Mouse (Mus musculus) heart, embryonic 15.5 days (tissue): ENCODE results near the gene Rpl26. TPM values are rescaled to one million over a fixed set of nuclear protein-coding genes. Genes with fewer than 3 reads are reported as not detected.

ENCODE experiments used
- ATAC-seq: fragments of 200-750 bp; cut with Nextera tagmentation; replicated peaks from 2 replicates; pipeline ENCODE4 v1.8.0; 2017; ENCODE audit warnings: low read depth, moderate TSS enrichment; ENCODE audit not compliant: insufficient number of reproducible peaks, insufficient read depth, low FRiP score
- H3K27ac ChIP-seq: fragments of 300-500 bp; sonication (generic); 2 replicates; pipeline ENCODE4 v1.5.1; 2015; ENCODE audit warnings: mild to moderate bottlenecking, inconsistent platforms
- H3K27me3 ChIP-seq: fragments of 300-500 bp; sonication (generic); 2 replicates; pipeline ENCODE4 v1.6.1; 2015; ENCODE audit warnings: inconsistent platforms
- H3K36me3 ChIP-seq: fragments of 300-500 bp; sonication (generic); 2 replicates; pipeline ENCODE4 v1.6.1; 2015; ENCODE audit warnings: mild to moderate bottlenecking, inconsistent platforms
- H3K4me1 ChIP-seq: fragments of 300-500 bp; sonication (generic); replicated peaks from 2 replicates; pipeline ENCODE4 v1.6.1; 2015; ENCODE audit warnings: inconsistent platforms
- H3K4me2 ChIP-seq: fragments of 300-500 bp; sonication (generic); 2 replicates; pipeline ENCODE4 v1.6.1; 2015; ENCODE audit warnings: inconsistent platforms, mild to moderate bottlenecking, moderate library complexity
- H3K4me3 ChIP-seq: fragments of 300-500 bp; sonication (generic); 2 replicates; pipeline ENCODE4 v1.5.1; 2015; ENCODE audit warnings: mild to moderate bottlenecking, inconsistent platforms
- H3K9ac ChIP-seq: fragments of 300-500 bp; sonication (generic); 2 replicates; pipeline ENCODE4 v1.6.1; 2015; ENCODE audit warnings: mild to moderate bottlenecking, inconsistent platforms
- H3K9me3 ChIP-seq: fragments of 300-500 bp; sonication (generic); replicated peaks from 2 replicates; pipeline ENCODE4 v1.6.1; 2016; ENCODE audit warnings: inconsistent platforms
- WGBS: fragments of 180-500 bp; shearing (Covaris S2); methylation state at CpG from one replicate; pipeline ENCODE4 v1.1.7; 2015; ENCODE audit warnings: mixed read lengths; 5-methylcytosine and 5-hydroxymethylcytosine counted together
- polyA plus RNA-seq: library from polyadenylated mRNA; unstranded; fragments of >200 nt; fragmentation: Nextera tagmentation; extraction: Ambion mirVana; gene quantifications from 2 replicates; pipeline ENCODE4 v1.2.1, GENCODE M21; 2015

Gene Rpl26
- polyA plus RNA-seq = 507 and 557 TPM in 2 replicates

- ATAC-seq = peak; percentile 88
- Histone ChIP-seq H3K36me3 (peaks cover 38% of the 10 kb centered on the region), H3K9me3 (no peaks in the 10 kb centered on the region), H3K9ac (peak within 1 kb of the TSS; percentile 94), H3K4me1 (peaks cover 12% of the 10 kb centered on the region), H3K27ac (peak within 1 kb of the TSS; percentile 91), H3K4me3 (peak within 1 kb of the TSS; percentile 97), H3K27me3 (peaks cover 3% of the 10 kb centered on the region; the same call in 1 of the 2 replicates), H3K4me2 (peak within 1 kb of the TSS; percentile 83)
- WGBS = 1% methylated on average over 52 of the region's 52 CpGs
Measured at GRCm38 (mm10) chr11:68901351-68902046, at the start of gene Rpl26. Gene Rpl26, plus strand, starts transcription at chr11:68901583.

DNA sequence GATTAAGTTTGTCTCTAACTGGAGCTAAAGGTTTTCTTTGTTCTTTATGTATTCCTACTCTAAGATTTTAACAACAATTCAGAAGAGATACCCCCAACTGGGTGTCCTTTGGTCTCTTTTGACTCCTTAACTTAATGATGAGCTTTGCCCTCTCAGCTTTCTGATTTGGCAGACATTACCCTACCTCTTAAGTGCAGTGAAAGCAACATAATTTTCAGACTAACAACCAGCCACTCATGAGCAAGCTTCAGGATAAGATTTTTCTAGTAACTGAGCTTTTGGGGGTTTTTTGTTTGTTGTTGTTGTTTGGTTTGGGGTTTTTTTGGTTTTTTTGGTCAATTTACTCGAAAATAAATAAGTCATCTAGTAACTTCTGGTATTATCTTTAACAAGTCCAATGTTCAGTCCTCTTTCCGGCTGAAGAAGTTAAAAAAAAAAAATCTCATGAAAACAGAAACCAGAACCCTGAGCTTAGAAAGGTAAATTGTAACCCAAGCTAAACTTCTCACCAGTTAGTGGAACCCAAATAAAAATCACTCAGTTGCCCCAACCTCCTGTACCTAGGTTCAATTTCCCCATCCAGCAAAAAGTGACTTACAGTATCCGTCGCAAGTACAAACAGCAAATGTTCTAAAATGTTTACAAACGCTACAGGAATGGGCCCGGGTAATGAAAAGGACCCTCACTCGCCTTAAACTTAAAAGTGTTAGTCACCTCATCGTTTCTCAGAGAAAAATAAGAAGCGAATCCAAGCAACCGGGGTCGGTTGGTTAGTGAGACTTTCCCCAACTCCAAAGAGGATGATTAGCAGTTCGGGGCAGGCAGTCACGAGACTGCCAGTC lies 49.5 kb upstream of the Rpl26 start:
- Histone ChIP-seq H3K9ac (peak overlapping the region; percentile 95), H3K27me3 (no peaks in the 10 kb centered on the region), H3K4me2 (peak overlapping the region; percentile 66), H3K27ac (peak overlapping the region; percentile 99), H3K9me3 (no peaks in the 10 kb centered on the region), H3K4me3 (peak overlapping the region; percentile 88), H3K36me3 (no peaks in the 10 kb centered on the region), H3K4me1 (peaks cover 29% of the 10 kb centered on the region)
- no peak for ATAC-seq
- 2% methylated on average over 13 of the region's 13 CpGs for WGBS

- Histone ChIP-seq H3K9ac (peak overlapping the region; percentile 95), H3K27ac (peak overlapping the region; percentile 99), H3K4me1 (peaks cover 26% of the 10 kb centered on the region), H3K4me2 (peak overlapping the region; percentile 66), H3K36me3 (no peaks in the 10 kb centered on the region), H3K4me3 (peak overlapping the region; percentile 88), H3K27me3 (no peaks in the 10 kb centered on the region), H3K9me3 (no peaks in the 10 kb centered on the region)
- ATAC-seq = peak; percentile 48
- under 1% methylated on average over 36 of the region's 36 CpGs for WGBS
Measured at GRCm38 (mm10) chr11:68852486-68852901, 48.9 kb upstream of the Rpl26 start.

DNA sequence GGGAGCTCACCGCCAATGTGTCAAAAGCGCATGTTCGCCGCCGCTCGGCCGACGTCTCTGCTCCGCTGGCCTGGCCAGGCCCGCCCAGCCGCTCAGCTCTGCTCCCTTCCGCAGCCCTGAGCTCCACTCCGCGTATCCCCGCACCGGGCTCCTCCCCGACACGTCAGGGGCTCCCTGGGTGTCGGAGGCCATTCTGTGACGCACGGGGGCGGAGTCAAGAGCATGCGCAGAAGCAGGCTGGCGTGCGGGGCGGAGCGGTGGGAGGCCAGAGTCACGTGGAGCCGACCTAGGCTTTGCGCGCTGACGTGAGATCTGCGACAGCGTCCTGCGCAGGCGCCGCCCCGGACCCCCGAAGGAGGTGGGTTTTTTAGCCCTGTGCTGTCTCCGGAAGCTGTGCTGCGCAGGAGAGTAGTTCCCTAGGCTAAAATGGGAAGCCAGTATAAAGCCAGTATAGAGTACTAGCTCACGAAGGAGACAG lies 48.4 kb upstream of the Rpl26 start:
- Histone ChIP-seq H3K4me3 (peak overlapping the region; percentile 88), H3K27ac (peak overlapping the region; percentile 99), H3K4me2 (peak overlapping the region; percentile 66), H3K9ac (peak overlapping the region; percentile 95), H3K36me3 (no peaks in the 10 kb centered on the region), H3K4me1 (peaks cover 26% of the 10 kb centered on the region), H3K27me3 (no peaks in the 10 kb centered on the region), H3K9me3 (no peaks in the 10 kb centered on the region)
- under 1% methylated on average over 42 of the region's 42 CpGs for WGBS
- peak; percentile 99 for ATAC-seq

DNA sequence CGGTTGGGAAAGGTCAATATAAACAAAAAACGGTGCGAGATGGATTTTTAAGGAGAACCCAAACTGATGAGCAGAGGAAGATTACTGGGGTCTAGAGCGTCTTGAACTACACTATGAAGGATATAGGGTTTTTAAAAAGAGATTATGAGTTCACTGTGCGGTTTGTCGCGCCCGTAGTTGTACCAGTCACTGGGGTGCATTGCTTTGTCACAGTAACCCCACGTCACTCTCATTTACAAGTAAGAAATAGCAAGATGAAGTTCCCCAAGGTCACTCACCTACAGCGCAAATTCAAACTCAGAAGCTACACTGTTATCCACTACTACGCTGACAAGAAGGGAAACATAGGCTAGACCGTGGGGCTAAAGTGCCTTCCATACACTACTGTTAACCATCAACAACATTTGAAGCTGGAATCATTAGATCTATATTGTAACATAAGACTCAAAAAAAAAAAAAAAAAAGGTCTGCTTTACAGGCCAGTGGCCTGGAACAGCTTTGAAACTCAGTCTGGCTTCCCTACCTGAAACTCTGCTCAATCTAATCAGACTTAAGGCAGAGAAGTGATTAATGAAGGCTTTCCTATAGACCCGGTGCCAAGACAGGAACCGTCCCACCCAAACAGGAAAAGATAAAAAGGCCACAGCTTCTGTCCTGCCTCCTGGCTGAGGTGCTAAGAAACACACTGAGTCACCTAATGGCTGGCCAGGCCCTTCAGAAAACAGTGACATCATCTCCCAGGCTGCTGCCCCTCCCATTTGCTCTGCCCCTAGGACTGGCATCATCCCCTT lies 47.6 kb upstream of the Rpl26 start:
- Histone ChIP-seq H3K27me3 (no peaks in the 10 kb centered on the region), H3K4me1 (peaks cover 24% of the 10 kb centered on the region), H3K9ac (peak overlapping the region; percentile 51), H3K27ac (peak overlapping the region; percentile 99), H3K36me3 (no peaks in the 10 kb centered on the region), H3K4me3 (peak overlapping the region; percentile 88), H3K4me2 (peak overlapping the region; percentile 65), H3K9me3 (no peaks in the 10 kb centered on the region)
- ATAC-seq = peak; percentile 13; the same call in 1 of the 2 replicates
- WGBS = 29% methylated on average over 14 of the region's 14 CpGs

DNA sequence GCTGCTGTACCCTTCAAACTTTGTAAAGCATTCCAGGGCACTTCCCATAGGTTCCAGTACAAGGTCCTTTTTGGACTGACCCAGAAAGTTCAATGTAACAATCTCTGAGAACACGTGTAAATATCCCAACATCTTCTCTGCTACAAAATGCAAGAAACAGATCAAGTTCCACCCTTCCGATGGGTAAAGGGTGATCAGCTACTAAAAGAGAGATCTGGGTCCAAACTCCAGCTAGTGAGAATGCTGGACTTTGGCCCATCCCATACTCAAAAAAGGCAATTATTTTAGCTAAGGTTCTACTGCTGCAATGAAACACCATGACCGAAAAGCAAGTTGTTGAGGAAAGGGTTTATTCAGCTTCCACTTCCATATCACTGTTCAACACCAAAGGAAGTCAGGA lies 46.8 kb upstream of the Rpl26 start:
- H3K4me3 ChIP-seq = no peak overlapping the region
- H3K27ac ChIP-seq = peak overlapping the region; percentile 99; the same call in 1 of the 2 replicates
- no peaks in the 10 kb centered on the region for H3K36me3 ChIP-seq
- H3K27me3 ChIP-seq = no peaks in the 10 kb centered on the region
- H3K4me1 ChIP-seq = peaks cover 24% of the 10 kb centered on the region
- no peak overlapping the region for H3K9ac ChIP-seq
- no peaks in the 10 kb centered on the region for H3K9me3 ChIP-seq
- ATAC-seq = no peak
- no peak overlapping the region for H3K4me2 ChIP-seq
- 82% methylated on average over 3 of the region's 3 CpGs for WGBS

DNA sequence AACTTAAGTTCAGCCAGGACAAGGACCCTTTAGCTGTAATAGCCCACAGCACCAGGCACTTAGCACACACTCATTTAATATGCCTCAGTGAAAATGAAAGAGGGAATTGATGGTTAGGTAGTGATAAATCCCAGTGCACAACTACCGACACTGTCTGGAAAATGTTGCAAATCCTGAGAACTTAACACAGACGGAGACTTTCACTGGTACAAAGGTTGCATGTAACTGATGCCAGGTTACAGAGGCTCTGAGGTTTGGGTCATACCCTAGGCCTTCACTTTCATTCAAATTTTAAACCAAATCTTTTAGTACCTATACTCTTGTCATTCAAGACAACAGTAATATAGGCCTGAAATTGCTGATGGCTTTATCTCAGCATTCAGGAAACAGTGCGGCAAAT lies 44.1 kb upstream of the Rpl26 start:
- Histone ChIP-seq H3K27me3 (no peaks in the 10 kb centered on the region), H3K4me1 (peaks cover 10% of the 10 kb centered on the region), H3K4me3 (no peak overlapping the region), H3K36me3 (no peaks in the 10 kb centered on the region), H3K4me2 (no peak overlapping the region), H3K9me3 (no peaks in the 10 kb centered on the region), H3K9ac (no peak overlapping the region), H3K27ac (no peak overlapping the region)
- ATAC-seq = no peak
- 80% methylated on average over 3 of the region's 3 CpGs for WGBS

- Histone ChIP-seq H3K9ac (no peak overlapping the region), H3K27ac (no peak overlapping the region), H3K36me3 (no peaks in the 10 kb centered on the region), H3K4me2 (no peak overlapping the region), H3K4me1 (peaks cover 21% of the 10 kb centered on the region), H3K27me3 (no peaks in the 10 kb centered on the region), H3K9me3 (no peaks in the 10 kb centered on the region), H3K4me3 (no peak overlapping the region)
- 70% methylated on average over 8 of the region's 8 CpGs for WGBS
- ATAC-seq = no peak
Measured at GRCm38 (mm10) chr11:68859943-68860593, 41.3 kb upstream of the Rpl26 start.

- Histone ChIP-seq H3K27ac (no peak overlapping the region), H3K4me2 (no peak overlapping the region), H3K4me1 (peaks cover 28% of the 10 kb centered on the region), H3K36me3 (no peaks in the 10 kb centered on the region), H3K27me3 (no peaks in the 10 kb centered on the region), H3K4me3 (no peak overlapping the region), H3K9ac (no peak overlapping the region), H3K9me3 (no peaks in the 10 kb centered on the region)
- ATAC-seq = no peak
- 76% methylated on average over 2 of the region's 2 CpGs for WGBS
Measured at GRCm38 (mm10) chr11:68862260-68862659, 39.1 kb upstream of the Rpl26 start.

DNA sequence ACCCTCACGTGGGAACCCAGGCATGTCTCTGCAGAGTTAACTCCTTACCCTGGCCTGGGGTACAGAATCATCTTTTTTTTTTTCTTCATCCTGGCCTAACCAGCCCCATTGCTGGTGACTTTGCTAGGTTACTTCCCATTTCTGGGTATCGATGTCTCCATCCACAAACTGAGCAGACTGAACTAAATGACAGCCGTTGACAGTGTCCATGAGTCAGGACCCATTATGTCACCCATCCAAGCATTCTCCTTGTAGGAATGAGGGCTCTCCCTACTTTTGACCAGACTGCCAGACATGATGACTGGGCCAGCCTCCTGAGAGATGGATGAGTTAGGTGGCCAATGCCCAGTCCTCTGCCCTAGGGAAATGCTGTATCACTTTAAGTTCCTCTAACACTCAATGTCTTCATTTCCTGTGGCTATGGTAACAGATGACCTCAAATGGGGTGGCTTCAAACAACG lies 37.7 kb upstream of the Rpl26 start:
- no peak for ATAC-seq
- H3K4me1 ChIP-seq = peaks cover 28% of the 10 kb centered on the region
- H3K4me3 ChIP-seq = no peak overlapping the region
- 61% methylated on average over 4 of the region's 4 CpGs for WGBS
- no peak overlapping the region for H3K27ac ChIP-seq
- H3K9ac ChIP-seq = no peak overlapping the region
- H3K27me3 ChIP-seq = no peaks in the 10 kb centered on the region
- no peaks in the 10 kb centered on the region for H3K36me3 ChIP-seq
- no peaks in the 10 kb centered on the region for H3K9me3 ChIP-seq
- H3K4me2 ChIP-seq = no peak overlapping the region
